Mouse (Mus musculus): ENCODE data around the gene Astn2.

DNA sequence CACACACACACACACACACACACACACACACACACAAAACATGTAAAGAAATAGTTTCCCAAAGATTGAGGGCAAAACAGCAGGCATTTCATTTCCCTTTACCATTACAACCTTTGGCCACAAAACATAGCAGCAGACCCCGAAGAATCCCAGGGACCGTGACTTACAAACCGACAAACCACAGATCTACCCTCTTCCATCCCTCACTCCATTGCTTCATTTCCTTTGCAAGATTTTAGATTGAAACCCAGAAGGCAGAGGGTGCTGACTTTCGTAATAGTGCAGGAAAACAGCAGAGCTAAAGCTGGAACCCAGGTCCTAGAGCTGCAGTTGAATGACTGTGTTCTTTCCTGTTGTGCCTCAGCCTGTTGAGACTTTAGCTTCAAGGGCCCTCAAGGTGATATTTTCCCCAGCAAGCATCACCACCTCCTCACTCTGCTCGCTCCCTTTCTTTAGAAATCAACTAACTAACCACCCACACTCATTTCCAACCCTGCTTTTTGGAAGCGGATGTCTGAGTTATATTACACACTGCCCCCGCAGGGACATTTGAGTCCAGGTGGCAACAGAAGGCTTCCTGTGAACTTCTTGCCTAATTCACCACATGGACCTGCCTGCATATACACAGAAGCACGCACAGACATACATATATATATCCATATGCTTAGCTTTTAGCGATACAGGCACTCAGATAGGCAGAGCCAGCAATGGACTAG, 181.7 kb downstream of the Astn2 start:
- no peak for TF ChIP-seq CTCF (IDR thresholded peaks at IDR 0.05; ENCODE audit: control insufficient read depth, insufficient read depth, insufficient read length)
- TF ChIP-seq MYOG (IDR thresholded peaks at IDR 0.05; ENCODE audit: control insufficient read depth, extremely low read depth, insufficient read length): no peak
